Mouse (Mus musculus) heart, embryonic 10.5 days (tissue): ENCODE measurements around the gene Psip1. TPM values are rescaled to one million over a fixed set of nuclear protein-coding genes. Genes with fewer than 3 reads are reported as not detected.

ENCODE experiments used
- polyA plus RNA-seq: library from polyadenylated mRNA; unstranded; fragments of >200 nt; fragmentation: Nextera tagmentation; extraction: Ambion mirVana; gene quantifications from 2 replicates; pipeline ENCODE4 v1.2.1, GENCODE M21; 2016

Psip1 gene
- polyA plus RNA-seq, 1 experiment from 2014 or later = 148 TPM

Other genes starting within 250 kb of the Psip1 start
- 2.5 and 3.1 TPM in 2 replicates for gene Ttc39b, start 162.2 kb downstream of the Psip1 start, polyA plus RNA-seq
- gene Snapc3, start 68.7 kb downstream of the Psip1 start, polyA plus RNA-seq = 34.9 and 43.6 TPM in 2 replicates
- gene Ccdc171, start 39.1 kb upstream of the Psip1 start, polyA plus RNA-seq = 3.3 and 4.0 TPM in 2 replicates